Mouse (Mus musculus): ENCODE data around the gene Lpp. TPM values are rescaled to one million over a fixed set of nuclear protein-coding genes. Genes with fewer than 3 reads are reported as not detected.

Lpp gene
- polyA plus RNA-seq, 1 experiment from 2014 or later = 11.9 TPM

GRCm38 (mm10) chr16:24561602-24562001 lies 168.3 kb downstream of the Lpp start:
- H3K27ac ChIP-seq = no peak overlapping the region
- no peak for ATAC-seq (ENCODE audit: low FRiP score)
- H3K4me1 ChIP-seq (replicated peaks) = 0 out of 2 replicates have a peak, but pooled peaks cover 4% of the 10 kb centered on the region
- H3K9ac ChIP-seq = no peak overlapping the region
- no peaks in the 10 kb centered on the region for H3K36me3 ChIP-seq
- no peak overlapping the region for H3K4me2 ChIP-seq
- no peak overlapping the region for H3K4me3 ChIP-seq
- H3K9me3 ChIP-seq = no peaks in the 10 kb centered on the region
- H3K27me3 ChIP-seq = no peaks in the 10 kb centered on the region
- 88% methylated on average over 4 of the region's 4 CpGs for WGBS

- Histone ChIP-seq H3K9ac (no peak overlapping the region), H3K4me3 (no peak overlapping the region), H3K27me3 (no peaks in the 10 kb centered on the region), H3K4me2 (no peak overlapping the region), H3K4me1 (replicated peaks) (0 out of 2 replicates have a peak, but pooled peaks cover 9% of the 10 kb centered on the region), H3K36me3 (no peaks in the 10 kb centered on the region), H3K9me3 (no peaks in the 10 kb centered on the region), H3K27ac (no peak overlapping the region)
- WGBS = 81% methylated on average over 7 of the region's 7 CpGs
- no peak for ATAC-seq (ENCODE audit: low FRiP score)
These were observed 172.0 kb downstream of the Lpp start for GRCm38 (mm10) chr16:24565311-24565710.

- no peak for ATAC-seq (ENCODE audit: low FRiP score)
- Histone ChIP-seq H3K9ac (no peak overlapping the region), H3K4me3 (no peak overlapping the region), H3K27ac (no peak overlapping the region), H3K9me3 (no peaks in the 10 kb centered on the region), H3K4me1 (replicated peaks) (0 out of 2 replicates have a peak, but pooled peaks cover 9% of the 10 kb centered on the region), H3K4me2 (no peak overlapping the region), H3K36me3 (no peaks in the 10 kb centered on the region), H3K27me3 (no peaks in the 10 kb centered on the region)
- 67% methylated on average over 3 of the region's 3 CpGs for WGBS
These were observed 173.0 kb downstream of the Lpp start for GRCm38 (mm10) chr16:24566277-24566676.

GRCm38 (mm10) chr16:24567562-24567961 lies 174.3 kb downstream of the Lpp start:
- 81% methylated on average over 3 of the region's 3 CpGs for WGBS
- Histone ChIP-seq H3K36me3 (no peaks in the 10 kb centered on the region), H3K9me3 (no peaks in the 10 kb centered on the region), H3K27me3 (no peaks in the 10 kb centered on the region), H3K4me1 (replicated peaks) (0 out of 2 replicates have a peak, but pooled peaks cover 9% of the 10 kb centered on the region), H3K9ac (no peak overlapping the region), H3K27ac (no peak overlapping the region), H3K4me2 (no peak overlapping the region), H3K4me3 (no peak overlapping the region)
- no peak for ATAC-seq (ENCODE audit: low FRiP score)

GRCm38 (mm10) chr16:24568061-24568460 lies 174.8 kb downstream of the Lpp start:
- no peaks in the 10 kb centered on the region for H3K27me3 ChIP-seq
- no peaks in the 10 kb centered on the region for H3K9me3 ChIP-seq
- H3K27ac ChIP-seq = no peak overlapping the region

GRCm38 (mm10) chr16:24569681-24570080 lies 176.4 kb downstream of the Lpp start:
- no peak for ATAC-seq (ENCODE audit: low FRiP score)
- no peak overlapping the region for H3K4me3 ChIP-seq
- H3K9ac ChIP-seq = no peak overlapping the region
- H3K4me1 ChIP-seq (replicated peaks) = 0 out of 2 replicates have a peak, but pooled peaks cover 9% of the 10 kb centered on the region
- H3K27me3 ChIP-seq = no peaks in the 10 kb centered on the region
- H3K36me3 ChIP-seq = no peaks in the 10 kb centered on the region
- 77% methylated on average over 5 of the region's 5 CpGs for WGBS
- no peak overlapping the region for H3K4me2 ChIP-seq
- no peaks in the 10 kb centered on the region for H3K9me3 ChIP-seq
- no peak overlapping the region for H3K27ac ChIP-seq

More at GRCm38 (mm10) chr16:24568061-24568460, 174.8 kb downstream of the Lpp start:
- no peak overlapping the region for H3K4me2 ChIP-seq
- no peaks in the 10 kb centered on the region for H3K36me3 ChIP-seq
- ATAC-seq (ENCODE audit: low FRiP score) = no peak
- H3K9ac ChIP-seq = no peak overlapping the region
- WGBS = 72% methylated on average over 3 of the region's 3 CpGs
- no peak overlapping the region for H3K4me3 ChIP-seq
- H3K4me1 ChIP-seq (replicated peaks) = 0 out of 2 replicates have a peak, but pooled peaks cover 9% of the 10 kb centered on the region

GRCm38 (mm10) chr16:24576999-24577398 lies 183.7 kb downstream of the Lpp start:
- H3K36me3 ChIP-seq = no peaks in the 10 kb centered on the region
- no peak overlapping the region for H3K4me3 ChIP-seq
- no peaks in the 10 kb centered on the region for H3K27me3 ChIP-seq
- no peak for ATAC-seq (ENCODE audit: low FRiP score)
- H3K4me1 ChIP-seq (replicated peaks) = 0 out of 2 replicates have a peak, but pooled peaks cover 11% of the 10 kb centered on the region
- H3K9ac ChIP-seq = no peak overlapping the region
- H3K9me3 ChIP-seq = no peaks in the 10 kb centered on the region
- 77% methylated on average over 2 of the region's 2 CpGs for WGBS
- no peak overlapping the region for H3K27ac ChIP-seq
- H3K4me2 ChIP-seq = no peak overlapping the region

- H3K36me3 ChIP-seq = no peaks in the 10 kb centered on the region
- ATAC-seq (ENCODE audit: low FRiP score) = no peak
- WGBS = 83% methylated on average over 2 of the region's 2 CpGs
- H3K9ac ChIP-seq = no peak overlapping the region
- no peak overlapping the region for H3K4me2 ChIP-seq
- H3K27ac ChIP-seq = no peak overlapping the region
- H3K4me1 ChIP-seq (replicated peaks) = 0 out of 2 replicates have a peak, but pooled peaks cover 11% of the 10 kb centered on the region
- no peaks in the 10 kb centered on the region for H3K27me3 ChIP-seq
- H3K4me3 ChIP-seq = no peak overlapping the region
- no peaks in the 10 kb centered on the region for H3K9me3 ChIP-seq
These were observed 184.5 kb downstream of the Lpp start for GRCm38 (mm10) chr16:24577798-24578197.

- Histone ChIP-seq H3K27me3 (no peaks in the 10 kb centered on the region), H3K9me3 (no peaks in the 10 kb centered on the region), H3K4me3 (no peak overlapping the region), H3K9ac (no peak overlapping the region), H3K4me1 (replicated peaks) (no peaks in the 10 kb centered on the region), H3K36me3 (no peaks in the 10 kb centered on the region), H3K4me2 (no peak overlapping the region), H3K27ac (no peak overlapping the region)
- ATAC-seq (ENCODE audit: low FRiP score) = no peak
- WGBS = 90% methylated on average over 2 of the region's 2 CpGs
These were observed 189.5 kb downstream of the Lpp start for GRCm38 (mm10) chr16:24582847-24583246.

- Histone ChIP-seq H3K9ac (no peak overlapping the region), H3K4me1 (replicated peaks) (no peaks in the 10 kb centered on the region), H3K4me3 (no peak overlapping the region), H3K36me3 (no peaks in the 10 kb centered on the region), H3K27me3 (no peaks in the 10 kb centered on the region), H3K27ac (no peak overlapping the region), H3K4me2 (no peak overlapping the region), H3K9me3 (no peaks in the 10 kb centered on the region)
- WGBS = 80% methylated on average over 4 of the region's 4 CpGs
- ATAC-seq (ENCODE audit: low FRiP score) = no peak
These were observed 200.2 kb downstream of the Lpp start for GRCm38 (mm10) chr16:24593535-24593934.

GRCm38 (mm10) chr16:24594508-24594907 lies 201.2 kb downstream of the Lpp start:
- H3K36me3 ChIP-seq = no peaks in the 10 kb centered on the region
- H3K9me3 ChIP-seq = no peaks in the 10 kb centered on the region
- H3K4me1 ChIP-seq (replicated peaks) = no peaks in the 10 kb centered on the region
- H3K4me3 ChIP-seq = no peak overlapping the region
- 91% methylated on average over 5 of the region's 5 CpGs for WGBS
- ATAC-seq (ENCODE audit: low FRiP score) = no peak
- H3K27ac ChIP-seq = no peak overlapping the region
- no peak overlapping the region for H3K9ac ChIP-seq
- H3K4me2 ChIP-seq = no peak overlapping the region
- no peaks in the 10 kb centered on the region for H3K27me3 ChIP-seq

- Histone ChIP-seq H3K4me3 (no peak overlapping the region), H3K27me3 (no peaks in the 10 kb centered on the region), H3K36me3 (no peaks in the 10 kb centered on the region), H3K4me2 (no peak overlapping the region), H3K4me1 (replicated peaks) (no peaks in the 10 kb centered on the region), H3K27ac (no peak overlapping the region), H3K9me3 (no peaks in the 10 kb centered on the region), H3K9ac (no peak overlapping the region)
- ATAC-seq (ENCODE audit: low FRiP score) = no peak
These were observed 202.2 kb downstream of the Lpp start for GRCm38 (mm10) chr16:24595493-24595892.

- ATAC-seq (ENCODE audit: low FRiP score) = no peak
- H3K9me3 ChIP-seq = no peaks in the 10 kb centered on the region
- no peaks in the 10 kb centered on the region for H3K36me3 ChIP-seq
- no peak overlapping the region for H3K4me2 ChIP-seq
- no peak overlapping the region for H3K9ac ChIP-seq
- no peak overlapping the region for H3K4me3 ChIP-seq
- no peak overlapping the region for H3K27ac ChIP-seq
- H3K27me3 ChIP-seq = no peaks in the 10 kb centered on the region
- 81% methylated on average over 7 of the region's 7 CpGs for WGBS
- H3K4me1 ChIP-seq (replicated peaks) = no peaks in the 10 kb centered on the region
These were observed 205.3 kb downstream of the Lpp start for GRCm38 (mm10) chr16:24598567-24598966.
